Mouse (Mus musculus) kidney, postnatal 36 days (tissue): ENCODE results near the gene Slc29a2.

Experiments used
- DNase-seq, 2 experiments: peaks; one replicate each; pipeline ENCODE4 v3.0.0; 2021 to 2022; ENCODE audit warnings: mixed read lengths in 2 of 2

Slc29a2 gene

DNA sequence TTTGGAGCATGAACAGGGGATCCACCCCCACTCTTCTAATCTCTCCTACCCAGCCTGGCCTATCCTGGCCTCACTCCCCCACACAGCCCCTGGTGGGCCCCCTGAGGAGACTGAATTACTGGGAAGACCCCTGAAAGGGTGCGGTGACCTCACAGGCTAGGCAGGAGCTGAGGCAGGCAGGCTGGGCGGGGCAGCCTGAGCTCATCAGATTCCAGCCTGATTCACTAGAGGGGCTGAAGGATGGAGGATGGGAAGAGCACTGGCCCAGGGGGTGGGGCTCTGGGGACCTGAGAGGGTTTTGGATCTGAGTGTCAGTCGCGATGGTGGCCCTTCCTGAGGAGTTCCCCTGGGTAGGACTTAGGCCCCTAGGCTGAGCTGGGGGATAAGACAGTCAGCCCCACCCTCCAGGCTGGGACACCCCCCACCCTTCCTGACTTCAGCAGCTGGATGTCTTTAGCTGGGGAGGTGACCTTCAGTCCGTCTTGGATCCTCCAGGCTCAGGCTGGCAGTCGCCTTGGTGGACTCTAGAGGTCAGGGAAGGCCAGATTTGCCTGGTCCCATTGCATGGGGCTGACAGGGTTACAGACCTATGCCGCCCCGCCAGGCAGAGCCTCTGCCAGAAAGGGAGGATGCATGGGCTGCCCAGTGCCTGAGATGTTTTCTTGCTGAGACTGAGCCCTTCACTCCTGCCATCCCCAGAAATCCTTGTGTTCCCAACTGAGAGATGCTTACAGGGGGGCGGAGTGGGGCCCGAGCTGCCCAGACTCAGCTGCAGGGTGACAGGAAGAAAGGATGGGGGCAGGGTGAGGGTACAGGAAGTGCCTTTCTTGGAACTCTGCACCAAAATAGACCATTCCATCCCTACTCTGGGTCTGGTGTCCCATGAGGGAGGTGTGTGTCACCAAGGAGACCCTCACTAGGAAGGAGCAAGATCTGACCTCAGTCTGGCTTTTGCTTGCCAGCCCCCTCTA lies 35.4 kb downstream of the Slc29a2 start:
- peak; percentile 29 to 43 for DNase-seq

DNA sequence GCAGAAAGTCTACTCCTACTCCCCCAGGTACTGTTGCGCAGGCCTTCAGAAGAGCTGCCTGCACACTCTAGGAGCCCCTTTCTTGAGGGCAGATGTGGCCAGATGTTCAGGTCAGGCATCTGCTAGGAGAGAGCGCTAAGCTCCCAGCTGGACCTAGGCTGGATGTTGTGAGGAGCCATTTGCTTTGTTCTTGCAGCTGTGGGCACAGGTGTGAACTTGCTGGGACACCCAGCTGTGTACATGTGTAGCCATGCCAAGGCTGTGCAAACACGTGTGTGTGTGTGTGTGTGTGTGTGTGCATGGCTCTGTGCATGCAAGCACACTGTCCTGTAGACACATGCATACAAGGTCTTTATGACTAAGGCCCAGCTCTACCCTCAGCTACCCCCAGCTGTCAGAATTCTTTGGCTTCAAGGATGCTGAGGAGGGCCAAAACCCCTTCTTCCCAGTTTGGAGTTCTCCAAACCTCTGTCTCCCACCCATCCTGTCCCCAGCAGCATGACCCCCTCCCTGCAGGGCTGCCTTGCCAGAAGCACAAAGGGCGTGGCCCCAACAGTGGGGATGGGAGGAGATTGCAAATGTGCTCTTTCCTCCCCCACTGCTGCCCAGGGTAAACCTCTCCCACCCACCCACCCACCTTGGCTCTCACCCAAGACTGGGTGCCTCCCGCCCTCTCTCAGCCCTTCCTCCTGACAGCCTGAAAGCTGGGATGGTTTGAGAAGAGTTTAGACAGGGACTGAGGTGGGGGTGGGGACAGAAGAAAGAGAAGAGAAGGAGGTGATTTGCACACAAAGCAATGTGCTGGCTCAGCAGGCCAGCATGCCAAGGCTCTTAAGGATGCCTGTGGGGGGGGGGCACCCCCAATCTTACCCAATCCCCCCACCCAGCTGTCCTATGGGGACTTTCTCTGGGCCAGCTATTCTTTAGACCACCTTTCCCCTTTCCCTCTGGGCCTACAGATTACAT lies 37.0 kb downstream of the Slc29a2 start:
- no peak for DNase-seq

DNA sequence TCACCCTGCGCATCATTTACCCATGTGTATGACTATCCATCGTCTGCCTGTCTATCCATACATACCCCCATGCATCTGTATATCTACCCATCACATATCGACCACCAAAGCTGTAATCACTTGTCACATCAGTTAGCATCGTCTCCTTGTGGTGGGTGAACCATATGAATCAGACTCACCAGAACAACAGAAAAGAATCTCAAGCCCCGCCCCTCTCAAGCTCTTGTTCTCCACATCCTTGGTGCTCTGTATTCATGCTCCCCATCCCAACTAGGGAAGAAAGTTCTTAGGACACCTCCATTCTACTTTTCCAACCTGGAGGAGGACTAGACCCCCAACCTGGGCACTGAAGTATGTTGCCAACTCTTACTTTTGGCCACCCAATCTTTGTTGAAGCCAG lies 38.4 kb downstream of the Slc29a2 start:
- DNase-seq = no peak

DNA sequence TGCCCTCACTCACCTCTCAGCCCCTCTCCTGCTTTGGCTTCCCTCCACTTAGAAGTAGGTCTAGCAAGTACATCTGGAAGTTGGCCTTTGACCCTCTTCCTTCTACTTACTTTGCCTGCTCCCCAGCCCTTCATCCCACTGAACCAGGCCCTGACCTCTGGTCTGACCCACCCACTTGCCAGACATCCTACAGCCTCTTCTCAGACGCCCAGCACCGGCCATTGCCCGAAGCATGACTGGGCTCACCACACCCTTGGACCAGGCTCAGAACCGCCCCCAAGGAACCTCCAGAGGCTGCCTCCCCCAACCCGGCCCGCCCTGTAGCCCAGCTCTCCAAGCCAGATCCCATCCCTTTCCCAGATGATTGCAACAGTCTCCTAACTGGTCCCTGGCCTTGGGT lies 38.8 kb downstream of the Slc29a2 start:
- no peak for DNase-seq

DNA sequence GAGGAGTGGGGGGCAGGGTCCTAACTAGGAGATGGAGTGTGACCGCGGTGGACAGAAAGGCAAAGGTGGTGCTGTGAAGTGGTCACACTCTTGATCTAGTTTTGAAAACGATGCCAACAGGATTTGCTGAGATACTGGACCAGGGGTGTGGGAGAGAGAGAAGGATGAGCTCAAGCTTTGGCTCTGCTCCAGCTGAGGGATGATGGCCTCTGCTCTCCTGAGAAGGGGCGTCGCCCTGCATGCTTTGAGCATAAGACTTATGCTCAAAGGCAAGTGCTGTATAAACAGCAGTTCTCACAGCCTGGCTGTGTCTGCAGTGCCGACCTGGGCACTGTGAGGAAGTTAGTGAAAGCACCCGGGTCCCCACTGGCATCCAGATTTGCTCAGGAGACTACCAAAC lies 41.4 kb downstream of the Slc29a2 start:
- DNase-seq = no peak

DNA sequence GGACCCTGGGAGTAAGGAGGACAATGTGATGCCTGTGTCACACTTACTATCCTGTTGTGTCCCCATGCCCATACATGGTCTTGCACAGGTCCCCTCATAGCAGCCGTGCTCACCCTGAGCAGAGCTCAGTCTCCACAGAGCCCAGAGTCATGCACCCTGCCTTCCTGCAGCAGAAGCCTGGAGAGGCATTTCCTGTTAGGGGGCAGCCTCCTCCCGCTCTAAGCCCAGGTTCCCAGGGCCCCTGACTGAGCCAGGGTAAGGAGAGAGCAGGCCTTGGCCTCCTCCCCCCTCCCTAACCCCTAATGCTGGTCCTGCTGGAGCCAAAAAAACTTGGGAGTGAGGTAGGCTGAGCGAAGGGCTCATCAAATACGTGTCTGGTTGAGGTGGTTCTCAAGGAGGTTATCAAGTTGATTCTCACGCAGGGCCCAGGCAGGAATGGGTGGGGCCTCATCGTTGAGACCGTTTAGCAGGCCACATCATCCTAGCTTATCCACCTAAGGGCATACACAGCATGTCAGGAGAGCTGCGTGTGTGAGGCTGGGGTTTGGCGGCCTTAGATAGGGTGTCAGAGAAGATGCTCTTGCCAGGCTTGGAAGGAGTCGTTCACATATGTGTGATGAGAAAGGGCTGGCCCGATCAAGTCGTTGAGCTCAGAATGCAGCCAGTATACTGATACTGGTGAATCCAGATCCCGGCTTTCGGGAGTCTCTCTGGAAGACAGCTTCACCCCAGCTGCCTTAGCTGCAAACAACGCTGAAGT lies 43.6 kb downstream of the Slc29a2 start:
- DNase-seq = no peak

DNA sequence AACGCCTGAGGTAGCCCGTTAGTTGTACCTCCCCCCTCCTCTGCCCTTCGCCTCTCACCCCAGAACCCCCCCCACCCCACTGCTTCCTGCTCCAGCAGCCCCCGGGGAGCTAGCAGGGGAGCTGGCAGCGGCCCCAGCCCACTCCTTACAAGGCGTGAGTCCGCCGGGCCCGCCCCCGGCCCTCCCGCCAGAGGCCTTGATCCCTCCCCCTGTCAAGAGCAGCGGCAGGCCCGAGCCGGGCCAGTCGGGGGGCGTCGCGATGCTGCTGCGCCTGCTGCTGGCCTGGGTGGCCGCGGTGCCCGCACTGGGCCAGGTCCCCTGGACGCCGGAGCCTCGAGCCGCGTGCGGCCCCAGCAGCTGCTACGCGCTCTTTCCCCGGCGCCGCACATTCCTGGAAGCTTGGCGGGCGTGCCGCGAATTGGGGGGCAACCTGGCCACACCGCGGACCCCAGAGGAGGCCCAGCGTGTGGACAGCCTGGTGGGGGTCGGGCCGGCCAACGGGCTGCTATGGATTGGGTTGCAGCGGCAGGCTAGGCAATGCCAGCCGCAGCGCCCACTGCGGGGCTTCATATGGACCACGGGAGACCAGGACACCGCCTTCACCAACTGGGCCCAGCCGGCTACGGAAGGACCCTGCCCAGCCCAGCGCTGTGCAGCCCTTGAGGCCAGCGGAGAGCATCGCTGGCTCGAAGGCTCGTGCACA lies 44.4 kb downstream of the Slc29a2 start, which contains the start of gene Cd248:
Cd248 (plus strand) TSS at position 212 of the 703 bp plus-strand sequence.
- DNase-seq = peak; percentile 69 to 80

DNA sequence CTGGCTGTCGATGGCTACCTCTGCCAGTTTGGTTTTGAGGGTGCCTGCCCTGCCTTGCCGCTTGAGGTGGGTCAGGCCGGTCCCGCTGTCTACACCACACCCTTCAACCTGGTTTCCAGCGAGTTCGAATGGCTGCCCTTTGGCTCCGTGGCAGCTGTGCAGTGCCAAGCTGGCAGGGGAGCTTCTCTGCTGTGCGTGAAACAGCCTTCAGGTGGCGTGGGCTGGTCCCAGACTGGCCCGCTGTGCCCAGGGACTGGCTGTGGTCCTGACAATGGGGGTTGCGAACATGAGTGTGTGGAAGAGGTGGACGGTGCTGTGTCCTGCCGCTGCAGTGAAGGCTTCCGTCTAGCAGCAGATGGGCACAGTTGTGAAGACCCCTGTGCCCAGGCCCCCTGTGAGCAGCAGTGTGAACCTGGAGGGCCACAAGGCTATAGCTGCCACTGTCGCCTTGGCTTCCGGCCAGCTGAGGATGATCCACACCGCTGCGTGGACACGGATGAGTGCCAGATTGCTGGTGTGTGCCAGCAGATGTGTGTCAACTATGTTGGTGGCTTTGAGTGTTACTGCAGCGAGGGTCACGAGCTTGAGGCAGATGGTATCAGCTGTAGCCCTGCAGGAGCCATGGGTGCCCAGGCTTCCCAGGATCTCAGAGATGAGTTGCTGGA lies 45.0 kb downstream of the Slc29a2 start:
- peak in 1 of 2 experiments; percentile 47 for DNase-seq

DNA sequence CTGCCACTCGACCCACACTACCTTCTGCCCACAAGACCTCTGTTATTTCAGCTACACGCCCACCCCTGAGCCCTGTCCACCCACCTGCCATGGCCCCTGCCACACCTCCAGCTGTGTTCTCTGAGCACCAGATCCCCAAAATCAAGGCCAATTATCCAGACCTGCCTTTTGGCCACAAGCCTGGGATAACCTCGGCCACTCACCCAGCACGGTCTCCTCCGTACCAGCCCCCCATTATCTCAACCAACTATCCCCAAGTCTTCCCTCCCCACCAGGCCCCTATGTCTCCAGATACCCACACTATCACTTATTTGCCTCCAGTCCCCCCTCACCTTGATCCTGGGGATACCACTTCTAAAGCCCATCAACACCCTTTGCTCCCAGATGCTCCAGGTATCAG lies 45.8 kb downstream of the Slc29a2 start:
- no peak for DNase-seq

DNA sequence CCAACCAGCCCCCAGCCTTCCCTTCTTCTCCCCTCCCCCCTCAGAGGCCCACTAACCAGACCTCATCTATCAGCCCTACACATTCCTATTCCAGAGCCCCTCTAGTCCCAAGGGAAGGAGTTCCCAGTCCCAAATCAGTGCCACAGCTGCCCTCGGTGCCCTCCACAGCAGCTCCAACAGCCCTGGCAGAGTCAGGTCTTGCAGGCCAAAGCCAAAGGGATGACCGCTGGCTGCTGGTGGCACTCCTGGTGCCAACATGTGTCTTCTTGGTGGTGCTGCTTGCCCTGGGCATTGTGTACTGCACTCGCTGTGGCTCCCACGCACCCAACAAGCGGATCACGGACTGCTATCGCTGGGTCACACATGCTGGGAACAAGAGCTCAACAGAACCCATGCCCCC lies 46.3 kb downstream of the Slc29a2 start:
- DNase-seq = no peak

DNA sequence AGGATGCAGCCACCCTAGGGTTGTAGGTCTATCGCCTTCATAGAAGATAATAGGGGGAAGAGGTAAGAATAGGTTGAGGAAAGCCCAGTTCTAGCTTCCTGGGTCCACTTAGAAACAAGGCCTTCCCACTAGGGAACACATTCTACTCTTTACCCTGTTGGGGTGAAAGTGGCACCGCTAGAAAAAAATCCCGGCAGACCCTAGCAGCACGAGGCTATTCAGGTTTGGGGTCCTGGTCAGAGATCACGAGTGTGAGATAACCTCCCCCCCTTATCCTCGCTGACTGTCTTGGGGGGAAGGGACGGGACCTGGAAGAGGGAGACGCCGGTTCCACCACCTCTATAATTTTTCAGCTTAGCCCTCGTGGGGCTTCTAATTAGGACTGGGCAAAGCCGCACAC lies 47.4 kb downstream of the Slc29a2 start:
- DNase-seq = no peak

DNA sequence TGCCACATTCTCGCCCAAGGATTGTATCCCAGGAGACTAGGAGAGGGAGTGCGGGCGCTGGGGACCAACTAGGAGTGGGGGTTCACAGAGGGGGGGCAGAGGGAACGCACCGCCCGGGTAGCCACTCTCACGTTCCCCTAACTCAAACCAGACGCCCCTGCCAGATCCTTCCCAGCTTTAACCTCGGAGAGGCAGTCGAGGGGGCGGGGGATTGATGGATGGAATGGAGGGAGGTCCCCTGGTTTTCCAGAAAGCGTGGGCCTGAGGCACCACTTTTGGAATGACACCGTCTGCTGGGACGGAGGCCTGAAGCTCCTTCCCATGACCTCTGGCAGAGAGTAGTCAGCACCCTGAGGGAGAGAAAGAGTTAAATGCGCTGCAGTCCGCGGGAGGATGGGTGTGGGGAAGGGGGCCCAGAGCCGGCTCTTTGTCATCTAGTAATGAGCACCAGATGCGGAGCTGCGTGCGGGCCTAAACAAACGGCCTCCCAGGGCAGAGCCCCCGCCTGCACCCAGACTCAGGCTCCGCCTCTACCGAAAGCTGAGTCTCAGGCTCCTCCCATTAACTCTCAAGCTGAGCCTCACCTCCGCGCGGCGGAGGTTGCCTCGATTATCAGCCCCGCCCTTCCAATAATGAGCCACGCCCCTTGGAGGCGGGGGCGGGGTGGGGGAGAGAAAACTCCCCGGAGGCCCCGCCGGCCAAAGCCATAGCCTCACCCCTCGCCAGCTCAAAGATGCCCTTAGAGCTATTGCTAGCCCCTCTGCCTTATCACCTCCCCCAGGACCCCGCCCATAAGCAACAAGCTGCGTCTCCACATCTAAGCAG lies 48.1 kb downstream of the Slc29a2 start:
- DNase-seq = peak; percentile 76 to 81

DNA sequence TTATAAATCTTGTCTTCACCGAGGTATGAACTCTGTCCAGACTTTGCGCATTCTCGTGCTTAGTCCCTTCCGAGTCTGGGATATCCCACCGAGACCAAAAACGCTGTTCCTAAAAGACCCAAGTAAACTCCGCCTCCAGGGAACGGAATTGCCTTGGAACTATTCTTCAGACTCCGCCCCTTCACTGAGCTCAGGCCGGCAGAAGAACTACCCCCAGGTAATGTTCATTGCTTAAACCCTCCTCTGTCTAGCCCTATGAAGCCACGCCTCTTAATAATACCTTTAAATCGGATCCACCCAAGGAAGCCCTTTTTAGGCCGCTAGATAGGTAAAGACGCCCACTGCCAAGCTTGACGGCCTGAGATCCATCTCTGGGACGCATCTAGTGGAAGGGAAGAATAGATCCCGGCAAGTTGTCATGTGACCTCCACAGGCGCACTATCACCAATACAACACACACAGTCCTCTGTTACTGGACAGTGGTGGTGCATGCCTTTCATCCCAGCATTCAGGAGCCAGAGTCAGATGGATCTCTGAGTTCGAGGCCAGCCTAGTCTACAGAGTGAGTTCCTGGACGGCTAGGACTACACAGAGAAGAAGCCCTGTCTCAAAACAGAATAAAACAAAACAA lies 48.8 kb downstream of the Slc29a2 start:
- peak in 1 of 2 experiments; percentile 36 for DNase-seq

DNA sequence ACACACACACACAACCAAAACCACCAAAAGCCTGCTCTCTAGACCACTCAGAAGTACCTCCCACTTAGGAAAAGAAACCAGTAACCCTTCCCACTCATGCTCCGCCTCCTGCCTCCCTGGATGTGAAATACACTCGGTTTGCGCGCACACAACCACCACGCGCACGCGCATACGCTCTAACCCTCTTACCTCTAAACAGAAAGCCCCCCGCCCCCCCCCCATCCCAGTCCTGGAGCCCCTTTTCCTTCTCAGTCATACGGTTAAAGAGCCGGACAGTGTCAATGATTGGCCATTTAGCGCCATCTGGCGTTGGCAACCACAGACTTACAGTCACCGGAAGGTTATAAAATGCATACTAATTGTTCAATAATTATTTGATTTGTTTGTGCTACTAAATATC lies 49.4 kb downstream of the Slc29a2 start:
- DNase-seq = peak; percentile 57 to 89

DNA sequence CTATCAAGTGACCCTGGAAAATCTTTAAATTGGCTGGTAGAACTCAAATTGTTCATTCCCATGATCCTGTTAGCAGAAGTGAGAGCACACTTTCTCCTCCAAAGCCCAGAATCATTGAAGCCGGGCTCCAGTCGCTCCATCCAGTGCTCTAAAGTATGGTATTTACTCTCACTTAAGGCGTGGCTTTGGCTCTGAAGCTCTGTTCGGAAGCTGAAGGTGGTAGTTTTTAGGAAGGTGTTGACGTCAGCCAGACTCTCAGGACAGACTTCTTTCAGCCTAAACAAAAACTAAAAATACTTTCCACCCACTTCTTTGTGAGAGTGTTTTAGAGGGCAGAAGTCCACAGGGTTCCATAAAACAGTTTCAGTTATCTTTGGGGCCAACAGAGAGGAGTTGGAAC lies 49.9 kb downstream of the Slc29a2 start:
- DNase-seq = no peak

DNA sequence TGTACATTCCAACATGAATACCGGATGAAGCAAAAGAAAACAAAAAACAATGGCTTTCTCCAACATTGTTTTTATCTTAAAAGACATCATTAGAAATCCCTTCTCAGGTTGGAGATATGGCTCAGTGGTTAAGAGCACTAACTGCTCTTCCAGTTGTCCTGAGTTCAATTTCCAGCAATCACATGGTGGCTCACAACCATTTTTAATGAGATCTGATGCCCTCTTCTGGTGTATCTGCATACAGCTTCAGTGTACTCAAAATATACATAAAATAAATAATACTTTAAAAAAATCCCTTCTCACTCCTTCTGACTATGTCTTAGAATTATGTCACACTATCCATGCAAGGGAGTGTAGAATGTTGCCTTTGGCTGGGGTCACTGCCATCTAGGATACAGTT lies 55.6 kb downstream of the Slc29a2 start:
- no peak for DNase-seq
